Mouse (Mus musculus): ENCODE results near the gene Aldh3a2. TPM values are rescaled to one million over a fixed set of nuclear protein-coding genes. Genes with fewer than 3 reads are reported as not detected.
A peak's percentile ranks its signal among the peaks of the same experiment; 100 is the strongest.

Aldh3a2 gene
- total and polyA plus RNA-seq, 2 experiments: 251 to 294 TPM

DNA sequence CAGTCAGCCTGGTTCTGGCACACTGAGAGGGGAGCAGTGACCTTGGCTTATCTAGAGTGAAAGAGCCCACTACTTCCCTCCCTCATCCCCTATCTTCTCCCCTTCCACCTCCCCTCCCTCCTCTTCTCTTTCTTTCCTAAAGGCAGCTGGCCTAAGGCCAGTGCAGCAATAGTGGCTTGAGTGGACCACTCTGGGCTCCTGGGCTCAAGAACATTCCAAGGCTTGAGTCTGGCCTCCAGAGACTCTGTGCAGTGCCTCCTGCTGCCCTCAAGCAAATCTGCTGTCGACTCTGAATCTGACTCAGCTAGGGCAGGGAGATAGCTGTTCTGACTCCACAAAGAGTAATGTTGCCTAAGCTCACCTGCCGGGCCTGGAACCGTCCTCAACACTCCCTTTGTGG is 38.9 kb downstream of the Aldh3a2 start:
- Histone ChIP-seq H3K9ac (ENCODE audit: low read depth, low read length) (no peak overlapping the region), H3K36me3 (ENCODE audit: control insufficient read depth, insufficient read depth, low read length) (no peaks in the 10 kb centered on the region), H3K79me2 (ENCODE audit: control insufficient read depth, insufficient read depth, low read length) (no peaks in the 10 kb centered on the region), H3K4me3 (ENCODE audit: insufficient read depth, low read depth, low read length) (no peak overlapping the region), H3K4me1 (ENCODE audit: control insufficient read depth, insufficient read depth, low read length) (peaks cover 2% of the 10 kb centered on the region; the same call in 1 of the 2 replicates), H3K27ac (replicated peaks; ENCODE audit: insufficient read depth, low read depth, low read length) (no peak overlapping the region), H3K27me3 (ENCODE audit: control insufficient read depth, insufficient read depth, low read length) (peaks cover 2% of the 10 kb centered on the region)
- WGBS: 81% methylated on average over 3 of the region's 3 CpGs
- DNase-seq (ENCODE audit: extremely low read depth, low read depth, low spot score): no peak
- TF ChIP-seq POLR2A (IDR thresholded peaks at IDR 0.05; ENCODE audit: extremely low read depth, insufficient read depth, low read length) (no peak), CTCF (IDR thresholded peaks at IDR 0.05; ENCODE audit: low read depth, low read length) (no peak)

DNA sequence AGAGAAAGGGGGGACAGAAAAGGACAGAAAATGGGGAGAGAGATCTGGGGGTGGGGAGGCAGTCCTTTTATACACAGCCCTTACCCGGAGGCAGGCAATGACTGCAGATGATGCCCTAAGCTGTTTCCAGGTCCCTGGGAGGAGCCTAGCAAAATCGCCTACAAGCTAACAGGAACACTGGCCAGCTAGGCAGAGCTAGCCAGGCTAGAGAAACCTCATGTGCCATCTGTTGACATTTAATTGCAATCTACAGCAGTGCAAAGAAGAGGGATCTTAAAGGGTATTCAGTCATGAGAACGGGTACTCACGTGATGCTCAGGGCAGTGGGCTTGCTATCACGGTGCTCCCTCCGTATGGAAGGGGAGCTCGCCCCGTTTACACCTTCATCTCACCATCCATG is 39.4 kb downstream of the Aldh3a2 start:
- Histone ChIP-seq H3K4me1 (ENCODE audit: control insufficient read depth, insufficient read depth, low read length) (peaks cover 2% of the 10 kb centered on the region; the same call in 1 of the 2 replicates), H3K4me3 (ENCODE audit: insufficient read depth, low read depth, low read length) (no peak overlapping the region), H3K27me3 (ENCODE audit: control insufficient read depth, insufficient read depth, low read length) (peaks cover 2% of the 10 kb centered on the region), H3K79me2 (ENCODE audit: control insufficient read depth, insufficient read depth, low read length) (no peaks in the 10 kb centered on the region), H3K36me3 (ENCODE audit: control insufficient read depth, insufficient read depth, low read length) (no peaks in the 10 kb centered on the region), H3K9ac (ENCODE audit: low read depth, low read length) (no peak overlapping the region), H3K27ac (replicated peaks; ENCODE audit: insufficient read depth, low read depth, low read length) (no peak overlapping the region)
- no peak for DNase-seq (ENCODE audit: extremely low read depth, low read depth, low spot score)
- WGBS: 87% methylated on average over 8 of the region's 8 CpGs
- no peak for TF ChIP-seq POLR2A (IDR thresholded peaks at IDR 0.05; ENCODE audit: extremely low read depth, insufficient read depth, low read length)
- no peak for TF ChIP-seq CTCF (IDR thresholded peaks at IDR 0.05; ENCODE audit: low read depth, low read length)

DNA sequence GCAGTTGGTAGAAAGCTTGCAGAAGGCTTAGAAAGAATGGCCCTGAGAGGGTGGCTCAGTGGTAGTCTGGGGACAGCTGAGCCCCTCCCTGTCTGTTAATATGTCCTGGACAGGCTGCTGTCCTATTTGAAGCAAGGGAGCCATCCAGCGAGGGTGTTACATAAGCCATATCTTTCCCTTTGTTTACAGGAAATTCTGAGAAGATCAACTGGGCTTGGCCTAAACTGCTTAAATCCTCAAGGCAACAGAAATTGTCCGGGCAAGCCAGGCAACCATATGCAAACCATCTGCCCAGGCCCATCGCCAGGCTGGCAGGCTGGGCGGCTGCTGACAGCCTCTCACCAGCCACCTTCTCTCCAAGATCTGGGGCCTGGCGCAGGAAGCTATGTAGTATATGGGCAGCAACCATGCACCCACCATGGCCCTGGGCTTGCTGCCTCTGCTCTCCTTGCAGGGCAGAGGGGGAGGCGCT is 41.3 kb downstream of the Aldh3a2 start:
- DNase-seq (ENCODE audit: extremely low read depth, low read depth, low spot score): peak; percentile 15
- TF ChIP-seq POLR2A (IDR thresholded peaks at IDR 0.05; ENCODE audit: extremely low read depth, insufficient read depth, low read length) (no peak), CTCF (IDR thresholded peaks at IDR 0.05; ENCODE audit: low read depth, low read length) (no peak)

DNA sequence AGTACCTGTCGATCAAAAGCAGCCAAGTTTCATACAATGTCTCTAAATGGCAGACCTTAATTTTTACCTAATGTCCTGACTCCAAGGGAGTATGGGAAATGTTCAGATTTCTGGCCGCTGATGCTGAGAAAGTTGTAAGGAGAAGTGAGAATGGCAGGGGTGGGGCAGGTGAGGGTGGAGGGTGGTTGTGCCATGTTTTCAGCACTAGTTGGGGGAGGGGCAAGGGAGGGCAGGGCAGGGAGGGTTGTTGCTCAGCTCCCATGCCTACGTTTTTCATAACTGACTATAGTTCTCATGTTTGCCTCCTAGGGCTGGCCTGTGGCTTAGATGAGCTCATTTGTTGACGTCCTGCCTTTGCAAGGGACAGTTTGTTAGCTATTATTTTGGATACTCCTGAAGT is 41.8 kb downstream of the Aldh3a2 start:
- DNase-seq (ENCODE audit: extremely low read depth, low read depth, low spot score): no peak

More for the DNA sequence above, 41.3 kb downstream of the Aldh3a2 start:
- Histone ChIP-seq H3K27ac (replicated peaks; ENCODE audit: insufficient read depth, low read depth, low read length) (peak overlapping the region; percentile 51), H3K27me3 (ENCODE audit: control insufficient read depth, insufficient read depth, low read length) (peaks cover 2% of the 10 kb centered on the region), H3K79me2 (ENCODE audit: control insufficient read depth, insufficient read depth, low read length) (no peaks in the 10 kb centered on the region), H3K36me3 (ENCODE audit: control insufficient read depth, insufficient read depth, low read length) (no peaks in the 10 kb centered on the region), H3K4me3 (ENCODE audit: insufficient read depth, low read depth, low read length) (no peak overlapping the region), H3K9ac (ENCODE audit: low read depth, low read length) (no peak overlapping the region), H3K4me1 (ENCODE audit: control insufficient read depth, insufficient read depth, low read length) (peaks cover 2% of the 10 kb centered on the region; the same call in 1 of the 2 replicates)
- 74% methylated on average over 6 of the region's 6 CpGs for WGBS

DNA sequence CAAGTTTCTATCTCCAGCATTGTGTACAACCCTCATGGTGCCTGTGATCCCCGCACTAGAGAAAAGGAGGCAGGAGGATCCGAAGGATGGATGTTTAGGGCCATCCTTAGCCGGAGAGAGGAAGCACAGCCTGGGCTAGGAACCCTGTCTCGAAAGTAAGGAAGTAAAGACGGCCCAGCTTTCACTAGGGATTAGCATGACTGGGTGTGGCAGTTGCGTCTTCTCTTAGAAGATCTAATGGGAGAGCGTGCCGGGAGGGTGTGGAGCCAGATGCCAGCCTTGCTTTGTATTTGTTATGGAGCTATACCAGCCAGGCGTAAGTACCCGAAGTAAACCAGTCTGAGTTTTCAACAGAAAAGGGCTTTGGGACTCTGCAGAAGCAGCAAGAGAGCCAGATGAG is 42.4 kb downstream of the Aldh3a2 start:
- Histone ChIP-seq H3K4me3 (ENCODE audit: insufficient read depth, low read depth, low read length) (no peak overlapping the region), H3K79me2 (ENCODE audit: control insufficient read depth, insufficient read depth, low read length) (no peaks in the 10 kb centered on the region), H3K4me1 (ENCODE audit: control insufficient read depth, insufficient read depth, low read length) (peaks cover 2% of the 10 kb centered on the region; the same call in 1 of the 2 replicates), H3K27me3 (ENCODE audit: control insufficient read depth, insufficient read depth, low read length) (peaks cover 2% of the 10 kb centered on the region), H3K36me3 (ENCODE audit: control insufficient read depth, insufficient read depth, low read length) (no peaks in the 10 kb centered on the region), H3K9ac (ENCODE audit: low read depth, low read length) (no peak overlapping the region), H3K27ac (replicated peaks; ENCODE audit: insufficient read depth, low read depth, low read length) (no peak overlapping the region)
- no peak for DNase-seq (ENCODE audit: extremely low read depth, low read depth, low spot score)
- TF ChIP-seq POLR2A (IDR thresholded peaks at IDR 0.05; ENCODE audit: extremely low read depth, insufficient read depth, low read length): no peak
- no peak for TF ChIP-seq CTCF (IDR thresholded peaks at IDR 0.05; ENCODE audit: low read depth, low read length)
- 92% methylated on average over 10 of the region's 10 CpGs for WGBS

More for the DNA sequence above, 41.8 kb downstream of the Aldh3a2 start:
- peaks cover 2% of the 10 kb centered on the region for H3K27me3 ChIP-seq (ENCODE audit: control insufficient read depth, insufficient read depth, low read length)
- no peak overlapping the region for H3K27ac ChIP-seq (replicated peaks; ENCODE audit: insufficient read depth, low read depth, low read length)
- H3K79me2 ChIP-seq (ENCODE audit: control insufficient read depth, insufficient read depth, low read length): no peaks in the 10 kb centered on the region
- 79% methylated on average over 4 of the region's 4 CpGs for WGBS
- no peaks in the 10 kb centered on the region for H3K36me3 ChIP-seq (ENCODE audit: control insufficient read depth, insufficient read depth, low read length)
- TF ChIP-seq CTCF (IDR thresholded peaks at IDR 0.05; ENCODE audit: low read depth, low read length) (no peak), POLR2A (IDR thresholded peaks at IDR 0.05; ENCODE audit: extremely low read depth, insufficient read depth, low read length) (no peak)
- no peak overlapping the region for H3K9ac ChIP-seq (ENCODE audit: low read depth, low read length)
- H3K4me3 ChIP-seq (ENCODE audit: insufficient read depth, low read depth, low read length): no peak overlapping the region
- H3K4me1 ChIP-seq (ENCODE audit: control insufficient read depth, insufficient read depth, low read length): peaks cover 2% of the 10 kb centered on the region; the same call in 1 of the 2 replicates

DNA sequence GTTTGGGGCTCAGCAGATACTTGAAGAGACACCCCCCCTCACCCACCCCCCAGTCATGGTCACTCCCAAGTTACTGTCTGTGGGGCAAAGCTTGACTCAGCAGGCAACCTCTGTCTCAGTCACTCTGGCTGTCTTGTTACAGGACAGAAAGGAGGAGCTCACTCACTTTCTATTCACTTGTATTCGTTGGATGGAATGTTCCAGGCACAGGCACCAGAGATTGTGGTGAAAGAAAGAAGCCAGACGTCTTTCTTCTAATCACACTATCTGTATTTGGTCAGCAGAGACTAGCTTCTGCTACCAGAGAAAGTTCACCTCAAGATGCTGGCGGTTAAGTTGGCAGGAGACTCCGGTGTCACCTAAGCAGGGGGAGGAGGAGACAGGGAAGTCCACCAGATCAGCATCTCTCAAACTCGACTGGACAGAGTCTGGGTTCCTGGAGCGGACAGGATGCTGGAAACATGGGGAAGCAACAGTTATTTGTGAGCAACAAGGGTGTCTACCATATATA is 43.0 kb downstream of the Aldh3a2 start:
- H3K27ac ChIP-seq (replicated peaks; ENCODE audit: insufficient read depth, low read depth, low read length): no peak overlapping the region
- no peak overlapping the region for H3K9ac ChIP-seq (ENCODE audit: low read depth, low read length)
- H3K79me2 ChIP-seq (ENCODE audit: control insufficient read depth, insufficient read depth, low read length): no peaks in the 10 kb centered on the region
- WGBS: 80% methylated on average over 6 of the region's 6 CpGs
- peaks cover 2% of the 10 kb centered on the region; the same call in 1 of the 2 replicates for H3K4me1 ChIP-seq (ENCODE audit: control insufficient read depth, insufficient read depth, low read length)
- no peak for DNase-seq (ENCODE audit: extremely low read depth, low read depth, low spot score)
- peaks cover 2% of the 10 kb centered on the region for H3K27me3 ChIP-seq (ENCODE audit: control insufficient read depth, insufficient read depth, low read length)
- TF ChIP-seq CTCF (IDR thresholded peaks at IDR 0.05; ENCODE audit: low read depth, low read length): no peak
- TF ChIP-seq POLR2A (IDR thresholded peaks at IDR 0.05; ENCODE audit: extremely low read depth, insufficient read depth, low read length): no peak
- no peaks in the 10 kb centered on the region for H3K36me3 ChIP-seq (ENCODE audit: control insufficient read depth, insufficient read depth, low read length)
- H3K4me3 ChIP-seq (ENCODE audit: insufficient read depth, low read depth, low read length): no peak overlapping the region
